ENCODE assay signal across 8 mouse cellular contexts in genomic region chr2:83814009-83814408, GRCm38 (mm10). TPM values are rescaled to one million over a fixed set of nuclear protein-coding genes. Genes with fewer than 3 reads are reported as not detected.
DNase-seq lines count a peak whose midpoint lies in the region; ATAC-seq and TF ChIP-seq lines count a peak whose summit lies in the region.

No protein-coding gene starts in this region.

- H3K4me2 ChIP-seq in kidney, embryonic 15.5 days, result peak overlapping the region; percentile 96
- H3K4me2 ChIP-seq in liver, embryonic 11.5 days, result no peak overlapping the region

- H3K9me3 ChIP-seq in kidney, embryonic 15.5 days (replicated peaks), result no peaks in the 10 kb centered on the region
- H3K9me3 ChIP-seq in liver, embryonic 11.5 days (ENCODE audit: control insufficient read depth, low read length), result no peaks in the 10 kb centered on the region

- H3K27ac ChIP-seq in kidney, embryonic 15.5 days, result no peak overlapping the region
- H3K27ac ChIP-seq in gastrocnemius, adult 2 months, result no peak overlapping the region
- no peak overlapping the region for H3K27ac ChIP-seq in liver, embryonic 11.5 days (ENCODE audit: low read depth, low read length)

- peaks cover 18% of the 10 kb centered on the region for H3K4me1 ChIP-seq in kidney, embryonic 15.5 days
- no peaks in the 10 kb centered on the region for H3K4me1 ChIP-seq in liver, embryonic 11.5 days (replicated peaks; ENCODE audit: control insufficient read depth, insufficient read depth, low read length)

- 30% methylated on average over 6 of the region's 6 CpGs for WGBS in kidney, embryonic 15.5 days
- WGBS in liver, embryonic 11.5 days, result 66% methylated on average over 6 of the region's 6 CpGs

- intact Hi-C loops in gastrocnemius, adult 2 months (cut with DNase I), result no loop called here
- intact Hi-C loops in left cerebral cortex, postnatal 4 days (cut with DNase I), result no loop called here

- TF ChIP-seq CTCF in gastrocnemius, adult 2 months (IDR thresholded peaks at IDR 0.05), result no peak

- H3K27me3 ChIP-seq in kidney, embryonic 15.5 days, result peaks cover 10% of the 10 kb centered on the region; the same call in 1 of the 2 replicates
- H3K27me3 ChIP-seq in liver, embryonic 11.5 days (replicated peaks; ENCODE audit: control insufficient read depth, insufficient read depth, low read length), result peaks cover 27% of the 10 kb centered on the region

- no peaks in the 10 kb centered on the region for H3K36me3 ChIP-seq in kidney, embryonic 15.5 days
- H3K36me3 ChIP-seq in liver, embryonic 11.5 days (ENCODE audit: control insufficient read depth, insufficient read depth, low read length), result no peaks in the 10 kb centered on the region

- no peak for DNase-seq in kidney, postnatal 36 days
- DNase-seq in cerebellum, postnatal 14 days, result peak; percentile 47 to 67
- DNase-seq in gastrocnemius, adult 2 months, result peak; percentile 63
- DNase-seq in left cerebral cortex, postnatal 4 days, result peak; percentile 31
- peak; percentile 50 to 61 for DNase-seq in right cerebral cortex, postnatal 36 days (ENCODE audit: low spot score in 2 of 2)
- DNase-seq in liver, embryonic 11.5 days (ENCODE audit: low spot score), result no peak
- no peak for DNase-seq in thymus, postnatal 0 days (ENCODE audit: low spot score)

- H3K9ac ChIP-seq in kidney, embryonic 15.5 days, result no peak overlapping the region
- no peak overlapping the region for H3K9ac ChIP-seq in liver, embryonic 11.5 days (ENCODE audit: low read depth, low read length)

- no peak for ATAC-seq in kidney, embryonic 15.5 days (replicated peaks; ENCODE audit: low FRiP score)
- no peak for ATAC-seq in liver, embryonic 11.5 days (replicated peaks; ENCODE audit: low FRiP score)

- H3K4me3 ChIP-seq in kidney, embryonic 15.5 days (replicated peaks), result 0 out of 2 replicates have a peak overlapping the region, but pooled peaks have one; percentile 10
- H3K4me3 ChIP-seq in gastrocnemius, adult 2 months, result peak overlapping the region; percentile 57
- no peak overlapping the region for H3K4me3 ChIP-seq in liver, embryonic 11.5 days (ENCODE audit: low read depth, low read length)

RNA-seq across cellular contexts. Expression of gene Fam171b, which starts 1.6 kb away (rescaled TPM):
- 5.4 and 6.4 TPM in 2 replicates for polyA plus RNA-seq in kidney, embryonic 15.5 days (2015; fragmentation: Nextera tagmentation; extraction: Ambion mirVana)
- 1 to 10 TPM in 1 of 2 experiments, under 1 TPM in 1; 0.79 to 1.4 TPM for total RNA-seq in gastrocnemius, adult 2 months (2021)
- total RNA-seq in left cerebral cortex, postnatal 4 days (2021), result 100 to 1,000 TPM; 133 to 144 TPM
- polyA plus RNA-seq in liver, embryonic 11.5 days (2014; fragmentation: Nextera tagmentation; extraction: Ambion mirVana), result 1.9 and 2.0 TPM in 2 replicates
- polyA plus RNA-seq in thymus, postnatal 0 days (2015; fragmentation: Nextera tagmentation; extraction: Ambion mirVana), result 0.60 and 0.94 TPM in 2 replicates

Comparison
In these comparisons a context has a peak if more than half of its experiments do, and no peak if none do; other contexts are left out.
1. DNase-seq: peak in cerebellum, postnatal 14 days (2 of 2), gastrocnemius, adult 2 months (single experiment), left cerebral cortex, postnatal 4 days (single experiment) and right cerebral cortex, postnatal 36 days (2 of 2); none in kidney, postnatal 36 days (0 of 2), liver, embryonic 11.5 days (single experiment) and thymus, postnatal 0 days (single experiment).